Comparison of ENCODE assay signal across 12 mouse cellular contexts in genomic region chr13:31579866-31580265, GRCm38 (mm10). TPM values are rescaled to one million over a fixed set of nuclear protein-coding genes. Genes with fewer than 3 reads are reported as not detected.
DNase-seq lines count a peak whose midpoint lies in the region; ATAC-seq and TF ChIP-seq lines count a peak whose summit lies in the region.
"Had no signal": no experiment of that assay in that cellular context is flagged by ENCODE, and none has a peak within 500 bp of the region (broad histone marks: within the 10 kb centered on the region; RNA-seq: fewer than 3 reads in every experiment).

No protein-coding gene starts in this region.

- H3K27me3 ChIP-seq in embryonic facial prominence, embryonic 14.5 days (replicated peaks; ENCODE audit: control insufficient read depth, insufficient read depth, low read length) = no peaks in the 10 kb centered on the region
- H3K27me3 ChIP-seq in embryonic facial prominence, embryonic 10.5 days (replicated peaks; ENCODE audit: low read depth, poor library complexity, severe bottlenecking) = peaks cover 18% of the 10 kb centered on the region
- H3K27me3 ChIP-seq in lung, embryonic 14.5 days (ENCODE audit: insufficient read depth, low read length) = no peaks in the 10 kb centered on the region
- H3K27me3 ChIP-seq in forebrain, embryonic 13.5 days = no peaks in the 10 kb centered on the region
- H3K27me3 ChIP-seq in limb, embryonic 10.5 days (ENCODE audit: low read depth, poor library complexity, severe bottlenecking) = peaks cover 25% of the 10 kb centered on the region
- H3K27me3 ChIP-seq: neural tube, embryonic 13.5 days had no signal

- no peak for DNase-seq in embryonic facial prominence, embryonic 14.5 days (ENCODE audit: low spot score)
- no peak for DNase-seq in embryonic facial prominence, embryonic 10.5 days (ENCODE audit: low spot score)
- DNase-seq in urinary bladder, adult 2 months (ENCODE audit: low spot score) = peak; percentile 52
- no peak for DNase-seq in urinary bladder, postnatal 4 days (ENCODE audit: low spot score in 2 of 2)
- DNase-seq in lung, embryonic 14.5 days = peak; percentile 66
- peak; percentile 62 for DNase-seq in yolk sac, embryonic 10.5 days (ENCODE audit: low spot score)
- no peak for DNase-seq in limb, embryonic 10.5 days (ENCODE audit: low spot score)
- DNase-seq: gastrocnemius, postnatal 10 days; right cerebral cortex, postnatal 4 days had no signal

- WGBS in embryonic facial prominence, embryonic 14.5 days = 58% methylated on average over 9 of the region's 9 CpGs
- 61% methylated on average over 9 of the region's 9 CpGs for WGBS in embryonic facial prominence, embryonic 10.5 days
- WGBS in lung, embryonic 14.5 days = 56% methylated on average over 9 of the region's 9 CpGs
- 66% methylated on average over 9 of the region's 9 CpGs for WGBS in forebrain, embryonic 13.5 days
- 62% methylated on average over 9 of the region's 9 CpGs for WGBS in limb, embryonic 10.5 days

- H3K36me3 ChIP-seq in embryonic facial prominence, embryonic 14.5 days (ENCODE audit: control insufficient read depth, insufficient read depth, low read length) = no peaks in the 10 kb centered on the region
- H3K36me3 ChIP-seq in embryonic facial prominence, embryonic 10.5 days (replicated peaks) = no peaks in the 10 kb centered on the region
- no peaks in the 10 kb centered on the region for H3K36me3 ChIP-seq in lung, embryonic 14.5 days (ENCODE audit: insufficient read depth)
- no peaks in the 10 kb centered on the region for H3K36me3 ChIP-seq in forebrain, embryonic 13.5 days (ENCODE audit: poor library complexity, severe bottlenecking)
- no peaks in the 10 kb centered on the region for H3K36me3 ChIP-seq in limb, embryonic 10.5 days
- H3K36me3 ChIP-seq: neural tube, embryonic 13.5 days had no signal

- H3K4me2 ChIP-seq in embryonic facial prominence, embryonic 14.5 days (ENCODE audit: low read depth, low read length) = no peak overlapping the region
- H3K4me2 ChIP-seq in lung, embryonic 14.5 days = 0 out of 2 replicates have a peak overlapping the region, but pooled peaks have one; percentile 27
- no peak overlapping the region for H3K4me2 ChIP-seq in forebrain, embryonic 13.5 days
- H3K4me2 ChIP-seq: neural tube, embryonic 13.5 days had no signal

- H3K27ac ChIP-seq in embryonic facial prominence, embryonic 14.5 days (replicated peaks; ENCODE audit: low read depth, low read length) = no peak overlapping the region
- no peak overlapping the region for H3K27ac ChIP-seq in embryonic facial prominence, embryonic 10.5 days (replicated peaks)
- no peak overlapping the region for H3K27ac ChIP-seq in lung, embryonic 14.5 days (ENCODE audit: low read depth)
- H3K27ac ChIP-seq in forebrain, embryonic 13.5 days = no peak overlapping the region
- no peak overlapping the region for H3K27ac ChIP-seq in limb, embryonic 10.5 days
- H3K27ac ChIP-seq: neural tube, embryonic 13.5 days had no signal

- ATAC-seq in embryonic facial prominence, embryonic 14.5 days (ENCODE audit: low read depth) = 0 out of 2 replicates have a peak, but pooled peaks have one; percentile 68
- no peak for ATAC-seq in lung, embryonic 14.5 days (ENCODE audit: insufficient read depth)
- ATAC-seq in forebrain, embryonic 13.5 days = no peak

- peak; percentile 81 for TF ChIP-seq CTCF in lung, embryonic 14.5 days (IDR thresholded peaks at IDR 0.05; ENCODE audit: low read depth)

- H3K9ac ChIP-seq in embryonic facial prominence, embryonic 14.5 days (ENCODE audit: low read depth, low read length) = no peak overlapping the region
- no peak overlapping the region for H3K9ac ChIP-seq in lung, embryonic 14.5 days
- no peak overlapping the region for H3K9ac ChIP-seq in forebrain, embryonic 13.5 days
- H3K9ac ChIP-seq: neural tube, embryonic 13.5 days had no signal

- H3K4me1 ChIP-seq in embryonic facial prominence, embryonic 14.5 days (ENCODE audit: control insufficient read depth, insufficient read depth, low read length) = no peaks in the 10 kb centered on the region
- peaks cover 24% of the 10 kb centered on the region for H3K4me1 ChIP-seq in embryonic facial prominence, embryonic 10.5 days
- no peaks in the 10 kb centered on the region; the same call in 1 of the 2 replicates for H3K4me1 ChIP-seq in lung, embryonic 14.5 days (ENCODE audit: insufficient read depth)
- peaks cover 10% of the 10 kb centered on the region; the same call in 1 of the 2 replicates for H3K4me1 ChIP-seq in forebrain, embryonic 13.5 days
- peaks cover 22% of the 10 kb centered on the region for H3K4me1 ChIP-seq in limb, embryonic 10.5 days

- H3K4me3 ChIP-seq in embryonic facial prominence, embryonic 14.5 days (ENCODE audit: low read depth, low read length) = no peak overlapping the region
- H3K4me3 ChIP-seq in embryonic facial prominence, embryonic 10.5 days = no peak overlapping the region
- H3K4me3 ChIP-seq in lung, embryonic 14.5 days (ENCODE audit: low read depth, low read length) = no peak overlapping the region
- no peak overlapping the region for H3K4me3 ChIP-seq in forebrain, embryonic 13.5 days
- H3K4me3 ChIP-seq in limb, embryonic 10.5 days = no peak overlapping the region
- H3K4me3 ChIP-seq: neural tube, embryonic 13.5 days had no signal

- H3K9me3 ChIP-seq in embryonic facial prominence, embryonic 14.5 days (ENCODE audit: control insufficient read depth, low read length) = no peaks in the 10 kb centered on the region
- H3K9me3 ChIP-seq in embryonic facial prominence, embryonic 10.5 days = no peaks in the 10 kb centered on the region
- H3K9me3 ChIP-seq in lung, embryonic 14.5 days (ENCODE audit: low read depth, low read length) = no peaks in the 10 kb centered on the region
- H3K9me3 ChIP-seq in forebrain, embryonic 13.5 days (replicated peaks) = no peaks in the 10 kb centered on the region
- no peaks in the 10 kb centered on the region for H3K9me3 ChIP-seq in limb, embryonic 10.5 days (replicated peaks)
- H3K9me3 ChIP-seq: neural tube, embryonic 13.5 days had no signal

RNA-seq across cellular contexts. Expression of gene A530084C06Rik, which starts 20.7 kb away (rescaled TPM):
- not detected in 2 replicates for polyA plus RNA-seq in embryonic facial prominence, embryonic 14.5 days (2014; fragmentation: Nextera tagmentation; extraction: Ambion mirVana)
- polyA plus RNA-seq in embryonic facial prominence, embryonic 10.5 days (2016; fragmentation: Nextera tagmentation; extraction: Ambion mirVana) = not detected in 2 replicates
- polyA plus RNA-seq in urinary bladder, adult 2 months (2012; rRNA removed) = 0.96 and 1.1 TPM in 2 replicates
- not detected in 2 replicates for polyA plus RNA-seq in lung, embryonic 14.5 days (2014; fragmentation: Nextera tagmentation; extraction: Ambion mirVana)
- not detected in 2 replicates for polyA plus RNA-seq in forebrain, embryonic 13.5 days (2015; fragmentation: Nextera tagmentation; extraction: Ambion mirVana)
- polyA plus RNA-seq in limb, embryonic 10.5 days (2016; fragmentation: Nextera tagmentation; extraction: Ambion mirVana) = not detected in 2 replicates
- polyA plus RNA-seq: embryonic facial prominence, embryonic 11.5 days; neural tube, embryonic 13.5 days had no signal

RNA-seq across cellular contexts. Expression of gene Foxq1, which starts 23.9 kb away (rescaled TPM):
- 1.8 and 2.1 TPM in 2 replicates for polyA plus RNA-seq in embryonic facial prominence, embryonic 14.5 days (2014; fragmentation: Nextera tagmentation; extraction: Ambion mirVana)
- polyA plus RNA-seq in embryonic facial prominence, embryonic 10.5 days (2016; fragmentation: Nextera tagmentation; extraction: Ambion mirVana) = 0.52 and 0.70 TPM in 2 replicates
- polyA plus RNA-seq in urinary bladder, adult 2 months (2012; rRNA removed) = 118 and 159 TPM in 2 replicates
- 0.78 and 0.92 TPM in 2 replicates for polyA plus RNA-seq in lung, embryonic 14.5 days (2014; fragmentation: Nextera tagmentation; extraction: Ambion mirVana)
- 1.2 and 1.5 TPM in 2 replicates for polyA plus RNA-seq in forebrain, embryonic 13.5 days (2015; fragmentation: Nextera tagmentation; extraction: Ambion mirVana)
- polyA plus RNA-seq in limb, embryonic 10.5 days (2016; fragmentation: Nextera tagmentation; extraction: Ambion mirVana) = 0.09 TPM in 1 of 2 replicates, not detected in the other

RNA-seq across cellular contexts. Expression of gene Foxf2, which starts 45.8 kb away (rescaled TPM):
- polyA plus RNA-seq in embryonic facial prominence, embryonic 14.5 days (2014; fragmentation: Nextera tagmentation; extraction: Ambion mirVana) = 5.1 and 5.3 TPM in 2 replicates
- polyA plus RNA-seq in embryonic facial prominence, embryonic 10.5 days (2016; fragmentation: Nextera tagmentation; extraction: Ambion mirVana) = 10.8 and 12.8 TPM in 2 replicates
- polyA plus RNA-seq in urinary bladder, adult 2 months (2012; rRNA removed) = 14.1 and 15.0 TPM in 2 replicates
- polyA plus RNA-seq in lung, embryonic 14.5 days (2014; fragmentation: Nextera tagmentation; extraction: Ambion mirVana) = 37.7 and 43.2 TPM in 2 replicates
- 2.9 and 3.4 TPM in 2 replicates for polyA plus RNA-seq in forebrain, embryonic 13.5 days (2015; fragmentation: Nextera tagmentation; extraction: Ambion mirVana)
- polyA plus RNA-seq in limb, embryonic 10.5 days (2016; fragmentation: Nextera tagmentation; extraction: Ambion mirVana) = 0.44 and 0.75 TPM in 2 replicates

Comparison
In these comparisons a context has a peak if more than half of its experiments do, and no peak if none do; other contexts are left out.
1. DNase-seq: peak in urinary bladder, adult 2 months (single experiment), lung, embryonic 14.5 days (single experiment) and yolk sac, embryonic 10.5 days (single experiment); none in embryonic facial prominence, embryonic 14.5 days (single experiment), embryonic facial prominence, embryonic 10.5 days (single experiment), urinary bladder, postnatal 4 days (0 of 2) and limb, embryonic 10.5 days (single experiment).
2. RNA of gene Foxq1, which starts 23.9 kb away (polyA plus RNA-seq): 118 to 159 TPM in urinary bladder, adult 2 months; 1.8 to 2.1 TPM in embryonic facial prominence, embryonic 14.5 days, 1.2 to 1.5 TPM in forebrain, embryonic 13.5 days, 0.78 to 0.92 TPM in lung, embryonic 14.5 days, 0.52 to 0.70 TPM in embryonic facial prominence, embryonic 10.5 days and 0.09 TPM in limb, embryonic 10.5 days; every median in the first group is over 10 times any median in the second.